Mouse (Mus musculus) adrenal gland, postnatal 4 days (tissue): Measurements from ENCODE around the gene Mogs. TPM values are rescaled to one million over a fixed set of nuclear protein-coding genes. Genes with fewer than 3 reads are reported as not detected.
"Not testable (repeated sequence)": the region's sequence is repeated elsewhere in the genome, so short reads cannot be mapped to it uniquely, and the experiment has no call there.

ENCODE experiments used
- DNase-seq, 2 experiments: peaks; one replicate each; pipeline ENCODE4 v3.0.0; 2021 to 2022; ENCODE audit warnings: low spot score in 2 of 2, mixed read lengths in 2 of 2
- microRNA-seq: library from miRNA; unstranded; fragments of <30 nt; microRNA quantifications from one replicate; pipeline ENCODE4 v1.2.0, GENCODE M21; 2021
- total RNA-seq, 2 experiments: library from RNA; stranded (reverse); gene quantifications; 2 replicates each; pipeline ENCODE4 v1.2.3; 2021

Mogs gene
- total RNA-seq, 2 experiments from 2014 or later = 60.1 to 64.3 TPM

DNA sequence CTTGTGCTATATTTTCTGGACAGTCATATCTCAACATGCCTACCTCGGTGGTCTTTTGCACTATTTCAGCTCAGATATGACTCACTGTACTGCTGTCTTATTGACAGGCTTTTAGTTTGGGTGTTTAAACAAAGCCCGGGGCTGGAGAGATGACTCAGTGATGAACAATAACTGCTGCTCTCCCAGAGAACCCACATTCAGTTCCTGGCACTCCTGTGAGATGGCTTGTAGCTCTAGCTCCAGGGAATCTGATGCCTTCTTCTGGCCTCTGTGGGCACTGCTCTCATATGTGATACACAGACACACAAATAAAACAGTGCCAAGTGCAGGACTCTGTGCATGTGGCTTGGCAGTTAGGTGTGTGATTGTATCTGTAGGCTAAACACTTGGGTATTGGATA lies 29.9 kb downstream of the Mogs start:
- DNase-seq = no peak

DNA sequence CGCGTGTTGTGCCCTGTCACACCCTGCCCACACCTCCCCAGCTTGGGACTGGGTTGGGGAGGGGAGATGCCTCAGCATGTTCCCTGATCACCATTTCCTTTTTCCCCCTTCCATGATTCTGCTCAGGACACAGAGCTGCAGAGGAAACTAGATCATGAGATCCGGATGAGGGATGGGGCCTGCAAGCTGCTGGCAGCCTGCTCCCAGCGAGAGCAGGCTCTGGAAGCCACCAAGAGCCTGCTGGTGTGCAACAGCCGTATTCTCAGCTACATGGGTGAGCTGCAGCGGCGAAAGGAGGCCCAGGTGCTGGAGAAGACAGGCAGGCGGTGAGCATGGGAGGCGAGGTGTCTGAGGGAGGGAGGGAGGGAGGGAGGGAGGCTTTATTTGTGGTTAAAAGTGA lies 30.5 kb downstream of the Mogs start:
- DNase-seq = no peak

DNA sequence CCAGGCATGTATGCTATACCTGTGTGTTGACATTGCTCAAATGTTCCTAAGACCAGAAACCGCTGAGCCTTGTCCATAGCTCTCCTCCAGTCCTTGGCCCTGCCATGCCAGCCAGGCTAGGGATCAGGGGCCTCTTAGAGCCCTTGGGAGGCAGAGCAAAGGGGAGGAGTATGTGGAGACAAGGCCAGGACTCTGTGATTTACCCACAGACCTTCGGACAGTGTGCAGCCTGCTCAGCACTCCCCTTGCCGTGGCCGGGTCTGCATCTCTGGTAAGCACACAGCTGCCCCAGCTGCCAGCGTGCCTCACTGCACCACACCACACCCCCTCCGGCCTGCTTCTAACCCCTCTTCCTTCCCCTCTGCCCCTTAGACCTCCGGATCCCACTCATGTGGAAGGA lies 32.0 kb downstream of the Mogs start:
- no peak for DNase-seq

GRCm38 (mm10) chr6:83151721-83152120 lies 36.4 kb downstream of the Mogs start:
- no peak for DNase-seq

- no peak for DNase-seq
These were observed 37.7 kb downstream of the Mogs start for GRCm38 (mm10) chr6:83153038-83153437.

- DNase-seq = no peak
These were observed 38.2 kb downstream of the Mogs start for GRCm38 (mm10) chr6:83153485-83153884.

DNA sequence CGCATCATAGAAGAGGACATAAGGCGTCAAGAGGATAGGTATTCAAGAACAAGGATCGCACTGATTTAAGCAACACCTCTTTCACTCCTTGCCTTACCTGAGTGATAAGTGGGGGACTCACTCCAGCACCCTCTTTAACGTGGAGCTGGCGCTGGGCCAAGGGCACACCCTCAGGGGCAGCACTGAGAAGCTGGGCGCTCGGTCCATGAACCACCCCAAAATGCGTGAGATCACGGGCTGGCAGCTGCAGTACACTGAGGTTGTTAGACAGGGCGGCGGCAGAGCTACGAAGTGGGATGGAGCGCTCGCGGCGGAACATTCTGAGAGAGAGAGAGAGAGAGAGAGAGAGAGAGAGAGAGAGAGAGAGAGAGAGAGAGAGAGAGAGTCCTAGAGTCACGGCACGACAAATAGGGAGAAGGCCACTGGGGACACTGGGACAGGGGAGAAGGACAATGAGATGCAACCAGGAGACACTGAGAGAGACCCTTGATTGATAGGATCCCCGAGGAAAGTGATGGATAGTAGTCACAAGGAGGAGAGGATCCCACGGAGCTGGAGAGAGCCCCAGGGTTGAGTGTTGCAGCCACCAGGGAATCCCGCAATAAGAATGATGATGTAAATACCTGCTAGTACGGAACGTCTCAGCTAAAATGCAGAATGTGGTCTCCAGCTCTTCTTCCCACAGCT lies 40.4 kb downstream of the Mogs start:
- no peak for DNase-seq

DNA sequence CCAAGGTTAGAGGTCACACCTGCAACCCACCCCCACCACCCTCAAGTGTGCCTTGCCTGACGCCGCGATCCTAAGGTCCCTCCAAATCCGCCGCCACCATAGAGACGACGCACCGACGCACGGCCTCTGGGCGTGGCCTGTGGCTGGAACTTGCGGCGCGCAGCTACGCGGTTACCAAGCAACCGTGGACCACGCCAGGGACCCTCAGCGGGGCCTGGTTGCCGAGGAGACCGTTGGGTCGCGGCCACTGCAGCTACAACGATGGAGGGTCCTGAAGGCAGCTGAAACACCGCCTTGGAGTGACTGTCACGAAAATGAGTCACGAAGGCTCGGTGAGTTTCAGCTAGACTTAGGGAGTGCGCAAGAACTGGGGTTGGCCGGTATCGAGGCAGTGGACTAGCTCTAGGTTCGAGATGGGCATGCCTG lies 41.0 kb downstream of the Mogs start, which contains the start of the genes Wdr54 and 1700003E16Rik:
Gene Wdr54, minus strand, starts transcription at position 139 of the 426 bp plus-strand sequence.
Gene 1700003E16Rik, plus strand, starts transcription at position 146 of the 426 bp plus-strand sequence.
- DNase-seq = no peak

DNA sequence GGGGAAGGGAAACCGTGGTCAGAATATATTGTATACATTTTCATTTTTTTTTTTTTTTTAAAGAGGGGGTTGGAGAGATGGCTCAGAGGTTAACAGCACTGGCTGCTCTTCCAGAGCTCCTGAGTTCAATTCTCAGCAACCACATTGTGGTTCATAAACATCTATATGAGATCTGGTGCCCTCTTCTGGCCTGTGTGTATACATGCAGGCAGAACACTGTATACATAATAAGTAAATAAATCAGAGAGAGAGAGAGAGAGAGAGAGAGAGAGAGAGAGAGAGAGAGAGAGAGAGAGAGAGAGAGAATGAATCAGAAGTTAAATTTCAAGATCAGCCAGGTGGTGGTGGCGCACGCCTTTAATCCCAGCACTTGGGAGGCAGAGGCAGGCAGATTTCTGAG lies 44.2 kb downstream of the Mogs start:
- DNase-seq = not testable (repeated sequence)

DNA sequence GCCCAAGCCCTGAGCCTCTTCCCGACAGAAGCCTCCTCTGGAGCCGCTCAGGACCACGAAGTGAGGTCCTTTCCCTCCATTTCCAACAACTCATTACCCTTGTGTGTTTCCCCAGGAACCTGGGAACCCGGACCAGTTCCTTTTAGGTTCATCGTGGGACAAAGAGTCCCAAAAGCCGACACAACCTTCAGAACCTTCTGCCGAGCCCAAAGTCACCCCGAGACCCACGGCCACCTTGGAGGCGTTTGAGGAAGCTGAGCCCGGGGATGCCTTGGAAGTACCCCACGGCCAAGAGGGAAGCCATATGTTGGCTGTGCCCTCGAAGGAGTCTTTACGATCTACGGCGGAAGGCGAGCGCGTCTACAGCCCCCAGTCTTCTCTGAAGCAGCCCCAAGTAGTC lies 46.1 kb downstream of the Mogs start:
- no peak for DNase-seq

DNA sequence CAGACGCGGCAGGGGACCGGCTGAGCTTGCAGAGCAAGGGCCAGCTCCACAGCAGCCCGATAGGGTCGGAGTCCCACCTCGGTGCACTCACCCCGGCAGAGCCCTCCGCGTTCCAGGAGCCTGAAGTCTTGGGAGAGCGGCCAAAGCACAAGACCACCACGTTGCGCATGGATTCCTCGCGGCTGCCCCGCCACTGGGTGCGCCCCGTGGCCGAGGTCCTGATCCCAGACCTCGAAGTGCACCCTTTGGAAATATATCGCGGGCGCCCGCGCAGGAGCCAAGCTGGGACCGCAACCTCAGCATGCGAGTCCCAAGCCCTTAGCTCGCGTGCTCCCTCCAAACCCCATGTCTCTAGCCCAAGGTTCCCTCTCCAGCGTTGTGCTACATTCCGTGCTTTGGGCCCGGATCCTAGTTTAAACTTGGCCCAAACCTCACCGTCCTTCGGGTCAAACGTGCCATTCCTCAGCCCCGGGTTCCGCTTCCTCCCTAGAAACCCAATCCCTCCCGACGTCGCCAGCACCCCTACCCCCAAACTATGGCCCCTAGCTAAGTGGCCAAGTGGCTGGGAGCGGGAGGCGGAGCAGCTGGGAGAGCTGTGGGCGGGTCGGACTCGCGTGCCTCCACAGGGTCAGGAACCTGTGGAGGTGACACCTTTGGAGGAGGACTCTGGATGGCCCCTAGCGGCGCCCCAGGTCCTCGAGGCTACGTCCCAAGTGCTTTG lies 46.8 kb downstream of the Mogs start:
- DNase-seq = no peak

GRCm38 (mm10) chr6:83162701-83163100 lies 47.4 kb downstream of the Mogs start:
- DNase-seq = peak in 1 of 2 experiments; percentile 34

- no peak for DNase-seq
These were observed 49.8 kb downstream of the Mogs start for GRCm38 (mm10) chr6:83165026-83165606.

- DNase-seq = peak; percentile 86 to 93
These were observed 50.4 kb downstream of the Mogs start, which contains the start of gene Dctn1 for GRCm38 (mm10) chr6:83165607-83166242. Gene Dctn1 (plus strand): TSS chr6:83165920.

- no peak for DNase-seq
These were observed 50.9 kb downstream of the Mogs start for GRCm38 (mm10) chr6:83166243-83166630.

Small RNAs within 50 kb of the gene (microRNA-seq; reads per million reads assigned to microRNA genes)
- gene Mir3470a = not detected

Other genes starting within 250 kb of the Mogs start
- 1 to 10 TPM; 2.0 to 3.5 TPM for gene Sema4f, start 175.7 kb upstream of the Mogs start, total RNA-seq
- gene M1ap, start 168.6 kb upstream of the Mogs start, total RNA-seq = under 1 TPM in 1 of 2 experiments, not detected in 1; 0.14 TPM
- gene Dok1, start 82.0 kb upstream of the Mogs start, total RNA-seq = 10 to 100 TPM; 16.1 to 16.2 TPM
- gene Loxl3, start 81.3 kb upstream of the Mogs start, total RNA-seq = 1 to 10 TPM; 6.2 to 9.4 TPM
- gene Aup1, start 61.0 kb upstream of the Mogs start, total RNA-seq = 100 to 1,000 TPM; 170 to 175 TPM
- gene Htra2, start 60.2 kb upstream of the Mogs start, total RNA-seq = 10 to 100 TPM; 63.3 to 68.5 TPM
- 1 to 10 TPM; 4.1 to 4.4 TPM for gene Dqx1, start 57.7 kb upstream of the Mogs start, total RNA-seq
- 10 to 100 TPM; 24.0 to 30.0 TPM for gene Tlx2, start 45.2 kb upstream of the Mogs start, total RNA-seq
- gene Pcgf1, start 37.6 kb upstream of the Mogs start, total RNA-seq = 10 to 100 TPM; 69.2 to 79.1 TPM
- 10 to 100 TPM; 18.6 to 22.4 TPM for gene Lbx2, start 29.1 kb upstream of the Mogs start, total RNA-seq
- 10 to 100 TPM; 10.0 to 15.7 TPM for gene Ccdc142, start 13.9 kb upstream of the Mogs start, total RNA-seq
- gene Gm42688, start 13.9 kb upstream of the Mogs start, total RNA-seq = 10 to 100 TPM; 10.6 to 11.4 TPM
- gene Mrpl53, start 6.5 kb upstream of the Mogs start, total RNA-seq = 10 to 100 TPM; 77.6 to 82.6 TPM
- 10 to 100 TPM; 84.5 to 86.4 TPM for gene Wbp1, start 6.1 kb downstream of the Mogs start, total RNA-seq
- 10 to 100 TPM; 29.0 to 31.7 TPM for gene Ino80b, start 9.9 kb downstream of the Mogs start, total RNA-seq
- 10 to 100 TPM; 36.8 to 40.3 TPM for gene Rtkn, start 20.0 kb downstream of the Mogs start, total RNA-seq
- gene Wdr54, start 40.9 kb downstream of the Mogs start, total RNA-seq = 1 to 10 TPM; 3.5 to 3.6 TPM
- under 1 TPM; 0.40 to 0.53 TPM for gene 1700003E16Rik, start 40.9 kb downstream of the Mogs start, total RNA-seq
- gene Dctn1, start 50.4 kb downstream of the Mogs start, total RNA-seq = 100 to 1,000 TPM; 156 to 176 TPM
- under 1 TPM; 0.40 to 0.42 TPM for gene Slc4a5, start 104.3 kb downstream of the Mogs start, total RNA-seq
- 10 to 100 TPM; 18.2 to 23.8 TPM for gene Mthfd2, start 210.4 kb downstream of the Mogs start, total RNA-seq
- gene Mob1a, start 210.5 kb downstream of the Mogs start, total RNA-seq = 10 to 100 TPM; 75.9 to 78.2 TPM
- gene Bola3, start 233.7 kb downstream of the Mogs start, total RNA-seq = 100 to 1,000 TPM; 130 to 162 TPM